Mouse (Mus musculus): Measurements from ENCODE around the gene Ostc. TPM values are rescaled to one million over a fixed set of nuclear protein-coding genes. Genes with fewer than 3 reads are reported as not detected.

Gene Ostc
- total RNA-seq, 2 experiments from 2014 or later = 66.7 to 70.3 TPM

DNA sequence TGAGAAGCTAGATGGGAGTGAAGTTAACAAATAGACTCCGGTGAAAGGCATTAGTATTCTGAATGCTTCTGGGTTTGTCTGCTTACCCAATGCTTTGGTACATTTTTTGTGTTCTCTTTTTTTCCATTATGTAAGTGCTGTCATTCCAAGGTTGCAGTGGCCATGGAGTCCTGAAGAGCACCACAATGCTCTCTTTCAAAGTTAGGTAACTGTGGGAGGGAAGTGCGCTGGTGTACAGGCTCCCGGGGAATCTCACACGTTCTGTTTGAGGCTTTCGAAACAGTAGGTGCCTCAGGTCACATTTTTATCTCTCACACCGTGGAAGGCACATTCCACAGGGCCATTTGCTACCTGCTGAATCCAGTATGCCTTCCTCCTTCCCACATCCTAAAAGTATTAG, 59.7 kb downstream of the Ostc start:
- no peak for DNase-seq

DNA sequence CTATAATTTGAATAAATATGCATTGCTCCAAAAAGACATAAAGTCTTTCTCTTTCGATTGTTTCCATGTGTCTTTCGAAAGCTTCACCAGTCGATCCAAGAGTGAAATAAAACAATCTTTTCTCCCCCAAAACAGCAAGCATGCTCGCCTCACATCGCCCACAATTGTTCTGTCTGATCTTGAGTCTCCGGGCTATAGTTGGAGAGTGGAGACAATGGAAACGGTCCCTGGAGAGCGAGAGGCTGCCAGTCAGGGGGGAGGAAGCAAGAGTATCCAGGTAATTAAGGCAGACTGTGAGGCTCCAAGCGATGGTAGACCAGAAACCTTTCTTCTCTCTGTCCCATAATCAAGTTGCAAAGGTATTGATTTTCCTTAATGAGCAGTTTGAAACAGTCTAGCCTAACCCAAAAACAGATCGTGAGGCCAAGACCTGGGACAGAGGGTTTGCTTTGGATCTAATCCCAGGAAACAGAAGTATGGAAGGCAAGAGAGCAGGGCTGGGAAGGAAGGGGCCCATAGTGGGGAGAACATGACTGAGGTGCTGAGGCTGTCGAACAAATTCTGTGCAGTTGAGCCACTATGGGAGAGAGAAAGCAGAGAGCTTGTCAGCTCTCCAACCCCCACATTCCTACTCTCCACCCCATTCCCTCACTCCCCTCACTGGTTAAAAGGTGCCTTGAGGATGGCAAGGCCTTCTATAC, 63.0 kb downstream of the Ostc start:
- intact Hi-C loops (cut with DNase I) = no loop called here
- DNase-seq = no peak

More for the DNA sequence above, 59.7 kb downstream of the Ostc start:
- intact Hi-C loops (cut with DNase I) = no loop called here

Other genes with a start within 250 kb of the Ostc start
- gene Etnppl, start 92.0 kb downstream of the Ostc start, total RNA-seq (2021) = not detected
- 100 to 1,000 TPM; 513 to 544 TPM for gene Rpl34, start 21.0 kb upstream of the Ostc start, total RNA-seq (2021)

Measured in heart, postnatal 10 days (tissue).